Mouse (Mus musculus): ENCODE data around the gene Gcc1.

DNA sequence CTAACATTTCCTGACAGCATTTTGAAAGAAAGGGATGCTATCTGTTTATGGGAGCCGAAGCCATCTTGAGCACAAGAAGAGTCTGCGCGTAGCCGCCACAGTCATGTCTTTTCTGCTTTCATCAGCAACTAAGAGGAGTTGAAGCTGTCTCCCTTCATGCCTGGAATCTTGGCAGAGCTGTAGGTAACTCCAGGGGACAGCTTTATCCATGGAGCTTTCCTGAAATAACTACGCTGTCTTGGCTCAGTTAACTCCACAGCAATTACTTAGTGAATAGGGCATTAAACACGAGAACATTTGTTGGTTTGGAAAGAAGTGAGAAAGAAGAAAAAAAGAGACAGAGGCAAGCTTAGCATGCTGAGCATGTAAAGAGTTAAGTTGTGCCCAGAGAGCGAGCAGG lies 19.7 kb upstream of the Gcc1 start:
- TF ChIP-seq EP300 (IDR thresholded peaks at IDR 0.05) (no peak), CTCF (IDR thresholded peaks at IDR 0.05) (no peak)

All from lung, postnatal 0 days (tissue).